Mouse (Mus musculus) embryonic stem cell, embryonic (primary cell): ENCODE data around the gene Rwdd4a.

ENCODE experiments used
- CTCF ChIA-PET, 4 experiments: fragments of 300-600 bp in 2 of 4; fragments of 350-600 bp in 2 of 4; sonication (Branson Sonifier 250); formaldehyde crosslinking; loops; one replicate each; lab custom pipeline; 2022; ENCODE audit warnings: inconsistent platforms in 2 of 4; lab: Charles Lee
- POLR2A ChIA-PET, 4 experiments: fragments of 300-600 bp in 2 of 4; fragments of 350-600 bp in 2 of 4; sonication (Branson Sonifier 250); formaldehyde crosslinking; loops; one replicate each; lab custom pipeline; 2022; ENCODE audit warnings: antibody characterized with exemption in 4 of 4, inconsistent platforms in 1 of 4; lab: Charles Lee

The Rwdd4a gene

GRCm38 (mm10) chr8:47560801-47561200, 27.3 kb downstream of the Rwdd4a start:
- CTCF ChIA-PET, result no interaction called here
- POLR2A ChIA-PET, result no interaction called here

- POLR2A ChIA-PET, result interaction anchor here in 1 of 4 experiments (1.7 kb wide), 1 partner anchor 110 kb away, joined by 5 read pairs; no protein-coding TSS in a partner anchor
- CTCF ChIA-PET, result interaction anchor here in 1 of 4 experiments (0.6 kb wide), 1 partner anchor 60 kb away, joined by 4 read pairs; no protein-coding TSS in a partner anchor
Measured at GRCm38 (mm10) chr8:47566551-47566950, 33.1 kb downstream of the Rwdd4a start.

- CTCF ChIA-PET, result no interaction called here
- POLR2A ChIA-PET, result interaction anchor here in 2 of 4 experiments (0.9 to 2.3 kb wide), 5 partner anchors 15 to 107 kb away, joined by 3 to 8 read pairs (median 7); partner anchors contain the start of genes Rwdd4a (in 1 of the 2) and Trappc11 (in 1 of the 2)
Measured at GRCm38 (mm10) chr8:47568098-47568497, 34.6 kb downstream of the Rwdd4a start.

- CTCF ChIA-PET, result no interaction called here
- POLR2A ChIA-PET, result no interaction called here
Measured at GRCm38 (mm10) chr8:47570161-47570560, 36.7 kb downstream of the Rwdd4a start.

- POLR2A ChIA-PET, result no interaction called here
Measured at GRCm38 (mm10) chr8:47573482-47573881, 40.0 kb downstream of the Rwdd4a start.

GRCm38 (mm10) chr8:47581454-47581853, 48.0 kb downstream of the Rwdd4a start:
- ChIA-PET CTCF (interaction anchor here in 1 of 4 experiments (0.6 kb wide), 1 partner anchor 12 kb away, joined by 4 read pairs; no protein-coding TSS in a partner anchor), POLR2A (interaction anchor here in 2 of 4 experiments (0.5 to 0.6 kb wide), 2 partner anchors 94 to 339 kb away, joined by 4 to 5 read pairs; no protein-coding TSS in a partner anchor)

More at GRCm38 (mm10) chr8:47573482-47573881, 40.0 kb downstream of the Rwdd4a start:
- CTCF ChIA-PET, result no interaction called here

- POLR2A ChIA-PET, result interaction anchor here in 1 of 4 experiments (0.6 kb wide), 1 partner anchor 75 kb away, joined by 3 read pairs; no protein-coding TSS in a partner anchor
- CTCF ChIA-PET, result no interaction called here
Measured at GRCm38 (mm10) chr8:47588616-47589015, 55.2 kb downstream of the Rwdd4a start.

- ChIA-PET POLR2A (no interaction called here), CTCF (no interaction called here)
Measured at GRCm38 (mm10) chr8:47590400-47590799, 56.9 kb downstream of the Rwdd4a start.

- CTCF ChIA-PET, result no interaction called here
Measured at GRCm38 (mm10) chr8:47600664-47601063, 67.2 kb downstream of the Rwdd4a start.

More at GRCm38 (mm10) chr8:47600664-47601063, 67.2 kb downstream of the Rwdd4a start:
- POLR2A ChIA-PET, result no interaction called here
